Mouse (Mus musculus) left cerebral cortex, adult 8-10 months (tissue): ENCODE data around the gene Ckb. TPM values are rescaled to one million over a fixed set of nuclear protein-coding genes. Genes with fewer than 3 reads are reported as not detected.
A peak's percentile ranks its signal among the peaks of the same experiment; 100 is the strongest.

Experiments
- DNase-seq, 2 experiments: peaks; one replicate each; pipeline ENCODE4 v3.0.0; 2022; ENCODE audit warnings: low spot score in 2 of 2
- total RNA-seq, 4 experiments: library from RNA; stranded (reverse); gene quantifications; 2 replicates each; pipeline ENCODE4 v1.2.4; 2022

Gene Ckb
- total RNA-seq, 4 experiments from 2014 or later = 1,860 to 1,987 (median 1,908) TPM

DNA sequence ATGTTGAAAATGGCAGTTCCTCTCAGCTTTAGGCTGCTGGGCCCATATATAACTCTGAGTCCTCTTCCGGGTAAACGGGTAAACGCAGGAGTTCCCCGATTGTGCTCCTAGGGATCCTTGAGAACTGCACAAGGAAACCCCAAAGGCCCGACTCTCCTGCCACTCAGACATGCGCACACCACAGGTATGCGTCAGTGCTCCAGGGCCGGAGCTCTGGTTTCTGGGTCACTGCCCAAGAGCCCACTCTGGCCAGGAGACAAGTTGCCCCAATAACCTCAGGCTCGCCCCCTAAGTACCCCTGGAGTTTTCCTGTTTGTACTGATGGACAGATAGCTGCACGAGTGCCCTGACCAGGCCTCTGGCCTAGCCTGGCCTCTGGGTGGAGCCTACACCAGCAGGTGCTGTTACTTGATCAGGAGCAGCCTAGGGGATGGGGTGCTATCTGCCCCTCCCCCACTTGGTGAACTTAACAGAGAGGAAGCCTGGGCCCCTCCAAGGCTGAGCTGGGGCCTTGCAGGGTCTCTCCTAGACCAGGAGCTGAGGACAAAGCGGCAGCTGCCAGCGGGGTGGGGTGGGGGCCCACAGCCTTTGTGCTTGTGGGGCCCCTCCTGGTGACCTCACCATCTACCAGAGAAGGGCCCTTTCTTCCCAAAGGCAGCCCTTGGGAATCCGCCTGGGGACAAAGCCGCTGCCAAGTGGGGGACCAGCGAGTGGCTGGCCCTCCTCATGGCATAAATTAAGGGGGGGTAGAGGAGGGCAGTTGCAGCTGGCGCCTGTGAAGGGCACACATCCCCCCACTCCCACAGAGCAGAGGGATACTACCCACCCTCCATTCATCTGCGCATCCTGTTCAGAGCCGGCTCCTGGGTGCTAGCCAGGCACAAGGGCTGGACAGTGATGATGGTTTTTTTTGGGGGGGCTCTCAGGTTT, 21.5 kb upstream of the Ckb start:
- DNase-seq = peak in 1 of 2 experiments; percentile 91

DNA sequence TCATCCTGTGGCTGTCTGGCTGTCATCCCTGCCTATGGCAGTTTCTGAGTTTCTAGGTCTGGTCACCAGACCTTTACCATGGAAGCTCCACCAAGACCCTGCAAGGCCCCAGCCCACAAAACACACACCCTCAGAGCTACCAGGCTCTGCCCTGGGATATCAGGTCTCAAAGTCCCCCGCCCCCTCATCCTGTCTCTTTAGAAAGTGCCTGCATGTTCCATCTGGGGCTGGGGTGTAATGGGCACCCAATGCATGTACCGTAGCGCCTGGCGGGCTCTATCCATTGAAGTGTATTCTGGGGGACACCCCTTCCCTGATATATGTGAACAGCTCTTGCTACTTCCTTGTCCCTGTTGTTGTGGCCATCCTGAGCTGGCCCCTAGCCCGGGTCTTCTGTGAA, 20.8 kb upstream of the Ckb start:
- no peak for DNase-seq

GRCm38 (mm10) chr12:111691346-111691872, 19.3 kb upstream of the Ckb start:
- DNase-seq = no peak

DNA sequence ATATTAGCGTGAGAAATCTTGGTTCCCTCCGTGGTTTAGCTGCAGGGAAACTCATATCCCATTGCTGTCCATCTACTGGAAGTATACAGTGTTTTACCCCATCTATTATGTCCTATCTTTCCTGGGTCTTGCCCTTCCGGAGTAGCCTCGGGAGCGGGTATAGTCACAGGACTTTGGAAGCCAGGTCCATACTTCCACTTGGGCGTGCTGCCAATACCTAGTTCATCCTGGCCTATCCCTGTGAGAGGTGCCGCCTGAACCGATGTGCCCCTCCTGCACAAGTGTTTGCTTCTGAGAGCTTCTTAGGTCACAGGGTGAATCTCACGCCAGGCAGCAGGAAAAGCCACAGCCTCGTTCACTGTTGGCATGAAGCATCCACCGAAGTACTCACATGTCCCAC, 17.3 kb upstream of the Ckb start:
- DNase-seq = no peak

- DNase-seq = no peak
Observed at GRCm38 (mm10) chr12:111688069-111688428, 15.9 kb upstream of the Ckb start.

DNA sequence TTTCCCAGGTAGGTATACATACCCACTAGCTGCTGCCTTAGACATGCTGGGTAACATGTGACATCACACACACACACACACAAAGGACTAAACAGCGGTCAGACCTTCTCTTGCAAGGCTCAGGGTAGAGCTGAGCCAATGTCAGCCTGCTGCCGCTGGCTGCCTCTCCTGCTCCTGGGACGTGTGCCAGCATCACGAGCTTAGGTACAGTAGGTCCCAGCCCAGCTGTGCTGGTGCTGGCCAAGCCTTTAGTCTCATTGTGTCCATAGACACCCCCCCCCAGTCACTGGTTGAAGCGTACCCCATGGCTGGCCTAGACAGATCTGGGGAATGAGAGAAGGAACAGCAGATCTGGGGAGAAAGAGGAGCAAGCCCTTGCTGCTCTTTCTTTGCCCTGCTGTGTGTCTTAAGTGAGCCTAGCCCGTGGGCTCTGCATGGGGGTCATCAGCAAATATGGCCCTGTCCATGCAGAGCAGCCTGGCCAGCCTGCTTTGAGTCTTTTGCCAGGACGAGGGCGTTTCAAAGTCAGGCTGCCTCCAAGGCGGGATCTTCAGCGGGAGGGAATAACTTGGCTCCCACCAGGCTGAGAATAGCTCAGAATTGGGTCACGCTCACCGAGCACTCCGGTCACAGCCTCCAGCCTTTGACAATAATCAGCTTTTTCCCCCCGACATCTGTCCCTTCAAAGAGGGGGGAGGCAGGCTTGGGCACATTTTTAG, 15.4 kb upstream of the Ckb start:
- DNase-seq = peak in 1 of 2 experiments; percentile 79

DNA sequence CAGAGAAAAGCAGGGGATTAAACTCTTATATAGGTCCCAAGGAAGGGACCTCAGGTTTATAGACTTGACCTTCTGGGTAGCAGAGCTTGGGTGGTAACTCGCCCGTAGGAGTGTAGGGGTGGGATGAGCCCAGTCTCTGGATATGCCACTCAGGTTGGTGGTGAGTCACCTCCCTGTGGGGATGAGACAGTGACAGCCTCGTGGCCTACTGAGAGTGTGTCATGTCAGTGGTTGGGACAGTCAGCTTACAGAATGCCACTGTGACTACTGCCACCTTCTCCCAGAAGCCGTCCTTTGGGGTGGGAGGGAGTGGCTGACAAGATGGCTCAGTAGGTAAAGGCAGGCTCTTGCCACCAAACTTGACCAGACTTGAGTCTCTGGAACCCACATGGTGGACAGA, 14.3 kb upstream of the Ckb start:
- DNase-seq = no peak

DNA sequence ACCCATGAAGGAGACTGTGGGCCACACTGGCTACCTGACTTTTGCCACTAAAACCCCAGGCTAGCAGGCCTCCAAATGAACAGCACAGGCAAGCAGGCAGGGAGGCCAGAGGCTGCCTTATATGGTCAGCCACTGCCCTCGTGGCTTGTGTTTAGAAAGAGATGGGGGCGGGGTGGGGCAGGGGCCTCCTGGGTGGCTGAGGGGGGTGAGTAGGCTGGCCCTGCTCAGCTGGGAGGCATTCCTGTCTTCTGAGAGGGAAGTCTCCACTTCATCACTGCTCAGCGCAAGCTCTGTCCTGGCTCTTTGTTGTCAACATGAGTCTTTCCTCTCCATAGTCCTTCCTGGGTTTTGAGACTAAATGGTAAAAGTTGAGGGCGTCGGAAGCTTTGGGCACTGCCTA, 10.7 kb upstream of the Ckb start:
- DNase-seq = no peak

GRCm38 (mm10) chr12:111682003-111682402, 9.9 kb upstream of the Ckb start:
- DNase-seq = no peak

GRCm38 (mm10) chr12:111681305-111681704, 9.2 kb upstream of the Ckb start:
- no peak for DNase-seq

DNA sequence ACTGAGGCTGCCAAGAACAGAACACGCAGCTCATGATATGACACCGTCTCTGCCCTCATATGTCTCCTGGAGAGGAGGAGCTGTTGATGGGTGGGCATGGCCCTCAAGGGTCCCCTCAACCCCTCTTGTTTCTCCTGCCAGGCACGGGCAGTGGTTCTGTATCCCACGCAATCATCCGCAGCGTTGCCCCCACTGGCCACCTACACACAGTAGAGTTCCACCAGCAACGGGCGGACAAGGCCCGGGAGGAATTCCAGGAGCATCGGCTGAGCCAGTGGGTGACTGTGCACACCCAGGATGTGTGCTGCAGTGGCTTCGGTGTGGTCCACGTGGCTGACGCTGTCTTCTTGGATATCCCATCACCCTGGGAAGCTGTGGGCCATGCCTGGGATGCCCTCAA, 8.5 kb upstream of the Ckb start:
- DNase-seq = no peak

- no peak for DNase-seq
Observed at GRCm38 (mm10) chr12:111678997-111679396, 6.9 kb upstream of the Ckb start.

DNA sequence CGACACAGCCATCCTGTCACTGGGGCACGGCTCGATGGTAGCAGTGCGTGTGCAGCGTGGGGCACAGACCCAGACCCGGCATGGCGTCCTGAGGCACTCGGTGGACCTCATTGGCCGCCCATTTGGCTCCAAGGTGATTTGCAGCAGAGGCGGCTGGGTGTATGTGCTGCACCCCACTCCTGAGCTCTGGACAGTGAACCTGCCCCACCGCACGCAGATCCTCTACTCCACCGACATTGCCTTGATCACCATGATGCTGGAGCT, 6.5 kb upstream of the Ckb start:
- DNase-seq = no peak

DNA sequence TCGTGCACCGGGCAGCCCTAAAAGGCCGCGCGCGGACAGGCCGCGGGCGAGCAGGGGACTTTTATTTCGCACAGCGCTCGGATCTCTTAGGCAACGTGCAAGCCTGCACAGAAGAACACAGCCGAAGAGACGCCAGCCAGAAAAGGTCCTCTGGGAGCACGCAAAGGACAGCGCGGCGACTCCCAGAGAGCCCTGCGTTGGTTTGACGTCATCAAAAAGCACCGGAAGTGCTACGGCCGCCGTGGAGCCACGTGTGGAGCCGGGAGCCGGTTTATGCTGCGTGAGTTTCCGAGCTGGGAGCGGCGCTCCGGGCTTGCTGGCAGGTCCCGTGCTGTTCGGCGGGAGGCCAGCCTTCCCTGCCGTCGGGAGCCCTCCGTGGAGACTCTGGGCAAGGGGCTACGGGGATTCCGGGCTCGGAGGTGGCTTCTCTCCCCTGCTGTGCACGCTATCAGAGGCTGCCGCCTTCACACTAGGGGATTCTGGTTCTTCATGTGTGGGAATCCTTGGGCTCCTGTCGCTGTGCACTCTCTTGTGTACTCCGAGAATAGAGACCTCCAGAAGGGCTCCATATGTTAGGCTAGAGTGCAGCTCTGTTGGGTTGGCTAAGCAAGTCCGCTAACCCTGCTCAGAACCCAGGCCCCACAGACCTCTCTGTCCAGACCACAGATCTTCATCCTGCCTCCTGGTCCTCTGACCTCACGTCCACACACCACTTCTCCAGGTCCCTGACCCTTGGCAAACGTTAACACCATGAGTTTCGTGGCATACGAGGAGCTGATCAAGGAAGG, 5.9 kb upstream of the Ckb start, which contains the start of gene Trmt61a:
TSS of gene Trmt61a (plus strand) at position 224 of the 788 bp plus-strand sequence.
- DNase-seq = peak in 1 of 2 experiments; percentile 86

GRCm38 (mm10) chr12:111677421-111677820, 5.3 kb upstream of the Ckb start:
- DNase-seq = no peak

- DNase-seq = no peak
Observed at GRCm38 (mm10) chr12:111675797-111676580, 3.9 kb upstream of the Ckb start.

DNA sequence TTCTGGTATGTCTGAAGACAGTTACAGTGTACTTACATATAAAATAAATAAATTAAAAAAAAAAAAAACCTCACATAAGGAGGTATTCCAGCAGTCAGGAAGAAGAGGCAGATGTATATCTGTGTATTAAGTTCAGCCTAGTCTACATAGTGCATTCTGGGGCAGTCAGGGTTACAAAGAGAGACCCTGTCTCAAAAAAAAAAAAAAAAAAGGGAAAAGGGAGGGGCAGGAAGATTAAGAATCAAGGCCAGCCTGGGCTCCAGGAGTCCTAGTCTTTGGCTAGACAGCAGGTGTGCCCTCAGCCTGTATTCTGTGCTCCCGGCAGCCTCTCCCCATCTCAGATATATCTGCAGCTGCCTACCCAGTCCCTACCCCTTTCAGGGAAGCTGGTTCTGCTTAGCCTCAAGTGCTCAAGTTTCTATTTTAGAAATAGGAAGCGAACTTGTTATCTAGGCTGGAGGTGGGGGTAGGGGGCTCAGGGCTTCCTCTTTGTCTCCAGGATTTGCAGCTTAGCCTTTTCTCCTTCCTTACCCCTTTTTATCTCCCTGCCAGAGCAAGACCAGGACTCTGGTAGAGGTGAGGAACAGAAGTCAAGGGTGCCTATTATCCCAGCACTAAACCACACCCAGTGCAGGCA, 2.8 kb upstream of the Ckb start:
- DNase-seq = no peak

DNA sequence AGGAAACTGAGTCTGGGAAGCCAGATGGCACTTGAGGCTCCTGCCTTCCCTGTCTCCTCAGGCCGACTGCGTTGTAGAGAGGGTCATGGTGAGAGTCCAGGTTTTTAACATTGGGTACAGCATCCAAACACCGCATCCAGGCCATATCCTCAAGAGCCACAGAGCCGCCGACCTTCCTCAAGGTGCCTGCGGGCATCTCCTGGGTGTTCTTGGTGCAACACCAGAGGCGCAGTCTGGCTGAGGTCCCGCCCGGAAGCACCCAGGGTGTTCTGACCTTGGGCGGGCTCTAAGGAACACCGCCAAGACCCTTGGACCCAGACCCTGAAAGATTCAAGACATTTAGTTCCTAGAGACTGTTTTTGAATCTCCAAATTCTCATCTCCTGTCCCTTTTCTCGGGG, 443 bp upstream of the Ckb start:
- no peak for DNase-seq

DNA sequence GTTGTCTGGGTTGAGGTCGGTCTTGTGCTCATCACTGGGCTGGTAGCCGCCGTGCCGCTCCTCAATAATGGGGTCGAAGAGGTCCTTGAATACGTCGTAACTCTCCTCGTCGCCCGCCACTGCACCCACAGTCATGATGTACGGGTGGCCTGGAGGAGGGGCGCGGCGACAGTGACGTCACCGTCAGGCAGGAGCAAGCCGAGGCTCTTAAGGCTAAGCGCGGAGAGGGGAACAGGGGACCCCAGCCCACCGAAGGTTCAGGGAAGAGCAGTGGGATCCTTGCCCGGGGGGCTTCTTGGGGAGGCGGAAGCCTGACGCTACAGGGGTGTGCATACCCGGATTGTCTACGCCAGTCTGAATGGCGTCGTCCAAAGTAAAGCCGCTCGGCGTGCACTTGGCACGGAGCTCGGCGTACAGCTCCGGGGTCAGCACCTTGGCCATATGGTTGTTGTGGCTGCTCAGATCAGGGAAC, 671 bp downstream of the Ckb start:
- DNase-seq = peak; percentile 74 to 81

- no peak for DNase-seq
Observed at GRCm38 (mm10) chr12:111670976-111671375, 1.2 kb downstream of the Ckb start.
